Mouse (Mus musculus) CD8-positive naive resting alpha-beta T cell, adult 2 months (primary cell): ENCODE results near the gene Gpank1.
A peak's percentile ranks its signal among the peaks of the same experiment; 100 is the strongest.

Source experiments
- DNase-seq, 2 experiments: peaks; one replicate each; pipeline ENCODE4 v3.0.0; 2022; ENCODE audit warnings: low read depth in 2 of 2, low spot score in 2 of 2

The Gpank1 gene

DNA sequence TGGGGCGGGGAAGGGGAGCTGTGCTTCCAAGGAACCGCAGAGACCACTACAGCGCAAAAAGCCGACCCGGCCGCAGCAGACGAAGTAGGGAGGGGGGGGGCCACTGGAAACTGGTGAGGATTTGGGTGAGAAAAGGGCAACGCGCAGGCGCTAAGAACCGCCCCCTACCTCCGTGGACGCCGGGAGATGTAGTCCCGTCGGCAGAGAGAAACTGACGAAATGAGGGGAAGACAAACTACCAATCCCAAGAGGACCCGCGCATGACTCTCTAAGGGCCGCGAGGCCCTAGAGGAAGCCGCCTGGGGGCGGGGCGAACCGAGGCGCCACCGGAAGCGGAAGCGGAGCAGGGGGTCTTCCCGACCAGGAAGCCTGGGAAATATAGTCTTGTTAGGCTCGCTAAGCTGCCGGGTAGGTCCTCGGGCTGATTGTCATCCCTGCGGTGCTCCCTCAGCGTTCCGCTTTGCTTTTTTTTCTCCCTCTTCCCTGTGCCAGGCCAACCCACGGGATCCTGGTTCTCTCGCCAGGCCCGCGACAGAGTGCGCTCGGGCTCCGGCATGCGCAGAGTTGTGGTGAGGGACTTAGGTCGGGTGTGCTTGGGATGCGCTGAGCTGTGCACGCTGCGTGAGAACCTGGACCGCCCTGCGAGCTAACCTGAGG lies at the start of gene Gpank1:
Gene Gpank1 (plus strand): TSS at position 313 of the 657 bp plus-strand sequence.
- DNase-seq = peak; percentile 94 to 96

DNA sequence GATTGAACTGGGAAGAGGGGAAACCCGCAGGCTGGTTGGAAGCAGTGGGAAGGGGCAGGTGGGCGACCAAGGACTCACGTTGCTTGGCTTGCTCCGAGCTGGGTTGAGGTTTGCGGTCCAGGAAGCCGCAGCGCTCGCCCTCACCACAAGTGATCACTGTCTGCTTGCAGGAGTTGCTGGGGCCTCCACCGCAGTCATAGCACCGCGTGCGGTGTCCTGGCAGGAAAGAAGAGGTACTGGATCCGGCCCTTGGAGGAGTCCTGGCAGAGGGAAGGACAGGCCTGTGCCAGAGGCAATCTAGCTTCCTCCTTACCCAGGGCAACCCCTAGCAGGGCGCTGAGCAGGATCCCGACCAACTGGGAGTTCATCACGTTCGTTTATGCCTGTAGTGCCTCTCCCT lies 47.2 kb upstream of the Gpank1 start:
- DNase-seq = no peak

GRCm38 (mm10) chr17:35076507-35077176 lies 44.6 kb upstream of the Gpank1 start, which contains the start of gene Ly6g6e:
TSS of gene Ly6g6e (plus strand) at chr17:35076902.
- no peak for DNase-seq

GRCm38 (mm10) chr17:35077285-35077684 lies 44.0 kb upstream of the Gpank1 start:
- DNase-seq = no peak

DNA sequence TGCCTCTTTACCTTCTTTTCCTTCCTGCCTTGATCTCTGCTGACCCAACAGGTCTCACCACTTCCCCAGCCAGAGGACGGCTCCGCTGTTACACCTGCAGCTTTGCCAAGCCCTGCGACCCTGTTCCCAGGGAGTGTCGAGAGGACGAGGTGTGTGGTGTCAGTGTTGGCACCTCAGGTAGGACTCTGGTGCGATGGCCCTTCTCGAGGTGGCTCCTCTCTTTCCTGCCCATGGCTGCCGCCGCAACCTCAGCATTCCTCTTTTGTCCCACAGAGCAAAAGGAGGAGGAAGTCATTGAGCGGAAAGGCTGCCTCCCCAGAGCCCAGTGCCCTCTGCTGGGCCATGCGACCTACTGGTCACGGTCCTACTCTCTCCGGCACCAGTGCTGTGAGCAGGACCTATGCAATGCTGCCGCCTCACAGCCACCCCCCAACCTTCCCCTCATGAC lies 43.4 kb upstream of the Gpank1 start, which contains the start of gene Ly6g6d:
Gene Ly6g6d (minus strand): TSS at position 280 of the 448 bp plus-strand sequence.
- no peak for DNase-seq

- no peak for DNase-seq
Observed at GRCm38 (mm10) chr17:35079778-35080177, 41.5 kb upstream of the Gpank1 start.

DNA sequence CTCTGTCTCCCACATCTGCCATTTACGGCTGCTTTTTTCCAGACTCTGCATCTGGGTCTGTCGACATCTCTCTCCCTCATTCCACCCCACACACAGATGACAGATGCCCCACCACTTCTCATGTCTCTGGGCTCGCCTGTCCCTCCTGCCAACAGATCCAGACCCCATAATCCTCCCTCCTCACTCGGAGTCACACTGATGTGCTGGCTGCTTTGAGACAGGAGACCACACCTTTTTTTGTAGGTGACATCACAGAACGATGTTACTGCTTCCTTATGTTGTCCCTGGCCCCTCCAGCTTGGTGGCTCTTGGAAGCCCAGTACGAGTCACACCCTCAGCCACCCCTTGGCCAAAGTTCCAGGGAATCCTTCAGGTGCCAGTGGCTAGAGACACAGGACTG lies 41.0 kb upstream of the Gpank1 start:
- no peak for DNase-seq

- no peak for DNase-seq
Observed at GRCm38 (mm10) chr17:35080710-35081109, 40.5 kb upstream of the Gpank1 start.

DNA sequence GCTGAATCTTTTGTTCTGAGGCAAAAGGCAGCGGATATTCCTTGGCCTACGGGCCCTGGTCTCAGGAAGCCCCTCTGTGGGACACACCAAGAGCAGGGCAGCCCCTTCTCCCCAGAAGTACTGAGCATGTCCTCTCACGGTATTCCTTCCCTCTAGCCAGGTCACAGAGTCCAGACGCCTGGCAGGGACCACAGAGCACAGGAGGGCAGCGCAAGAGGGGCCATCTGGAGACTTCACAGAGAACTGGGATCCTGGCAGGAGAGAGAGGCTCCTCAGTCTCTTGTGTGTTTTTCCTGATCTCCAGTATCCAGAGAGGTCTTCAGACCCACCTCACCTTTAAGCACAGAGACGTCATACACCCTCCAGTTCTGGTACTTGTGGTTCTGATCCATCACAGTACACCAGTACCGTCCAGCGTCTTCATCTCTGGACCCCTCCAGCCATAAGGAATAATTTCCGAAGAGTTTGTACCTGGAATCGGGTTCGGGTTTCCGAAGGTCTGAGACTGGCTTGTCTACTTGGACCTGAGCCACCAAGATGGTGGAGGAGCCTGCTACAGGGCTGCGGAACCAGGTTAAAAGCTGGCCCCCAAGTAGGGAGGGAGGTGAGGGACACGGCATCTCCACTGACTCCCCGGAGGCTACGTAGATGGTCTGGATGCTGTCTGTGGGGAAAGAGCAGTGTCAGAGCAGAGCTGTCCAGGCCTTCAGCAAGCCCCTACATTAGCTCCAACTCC lies 38.2 kb upstream of the Gpank1 start:
- no peak for DNase-seq

- no peak for DNase-seq
Observed at GRCm38 (mm10) chr17:35083929-35084497, 37.2 kb upstream of the Gpank1 start.

DNA sequence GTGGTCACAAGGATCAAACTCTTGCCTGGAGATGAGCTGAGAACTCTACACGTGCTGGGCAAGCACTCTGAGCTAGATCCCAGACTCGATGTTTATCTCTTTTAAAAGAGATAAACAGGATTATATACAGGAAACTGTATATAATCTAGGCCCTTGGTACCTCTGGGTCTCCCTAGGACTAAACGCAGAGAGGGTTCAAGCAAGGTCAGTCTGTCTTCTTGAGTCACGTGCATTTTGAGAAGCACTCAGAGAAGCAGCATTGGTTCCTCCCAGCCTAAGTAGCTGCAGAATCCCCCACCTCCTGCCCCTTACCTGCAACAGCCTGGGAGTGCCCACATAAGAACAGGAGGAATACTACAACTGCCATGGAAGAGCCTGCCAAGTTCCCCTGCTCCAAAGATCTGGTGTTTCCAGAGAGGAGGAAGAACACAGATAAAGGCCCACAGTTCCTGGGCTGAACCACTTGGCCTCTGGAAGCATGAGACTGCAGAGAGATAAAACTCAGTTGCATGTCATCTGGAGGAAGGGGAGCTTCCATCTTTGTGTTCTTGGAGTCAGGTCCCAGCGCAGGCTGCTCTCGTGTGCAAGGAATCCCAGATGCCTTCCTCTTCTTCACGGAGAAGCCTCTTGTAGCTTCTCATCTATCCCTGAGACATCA lies 35.9 kb upstream of the Gpank1 start, which contains the start of gene Ly6g6f:
Gene Ly6g6f (minus strand): TSS at position 403 of the 658 bp plus-strand sequence.
- DNase-seq = no peak

- peak in 1 of 2 experiments; percentile 21 for DNase-seq
Observed at GRCm38 (mm10) chr17:35088151-35088550, 33.1 kb upstream of the Gpank1 start.

- peak; percentile 85 to 92 for DNase-seq
Observed at GRCm38 (mm10) chr17:35088825-35089644, 32.2 kb upstream of the Gpank1 start, which contains the start of gene Abhd16a. TSS of gene Abhd16a (plus strand) at chr17:35089263.

- no peak for DNase-seq
Observed at GRCm38 (mm10) chr17:35090166-35090932, 30.9 kb upstream of the Gpank1 start.

GRCm38 (mm10) chr17:35092403-35093198 lies 28.7 kb upstream of the Gpank1 start:
- no peak for DNase-seq

- no peak for DNase-seq
Observed at GRCm38 (mm10) chr17:35094475-35095365, 26.5 kb upstream of the Gpank1 start.

DNA sequence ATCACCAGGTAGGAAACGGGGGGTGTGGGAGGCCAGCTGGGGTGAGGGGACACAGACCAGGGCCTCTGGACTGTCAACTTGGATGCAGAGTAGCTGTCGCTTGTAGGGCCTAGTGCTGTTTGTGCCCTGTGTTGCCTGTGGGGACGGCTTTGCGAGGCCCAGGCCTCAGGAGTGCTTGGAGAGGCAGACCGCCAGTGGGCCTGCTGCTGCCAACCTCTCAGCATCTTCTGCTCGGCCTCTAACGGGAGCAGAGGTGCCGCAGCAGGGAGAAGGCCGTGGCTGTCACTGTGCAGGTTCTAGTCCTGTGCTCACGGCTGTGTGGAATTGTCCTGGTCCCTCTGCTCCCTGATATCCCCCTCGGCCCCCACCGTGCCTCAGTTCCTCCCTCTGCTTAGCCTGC lies 24.7 kb upstream of the Gpank1 start:
- DNase-seq = no peak
